Mouse (Mus musculus) ES-E14 (cell line): Measurements from ENCODE around the gene Gm49345. TPM values are rescaled to one million over a fixed set of nuclear protein-coding genes. Genes with fewer than 3 reads are reported as not detected.
A peak's percentile ranks its signal among the peaks of the same experiment; 100 is the strongest.

Experiments
- DNase-seq: peaks from one replicate; pipeline ENCODE4 v3.0.0-alpha.2; 2013; ENCODE audit warnings: low read depth, low spot score
- H3K27ac ChIP-seq: 2 replicates; pipeline ENCODE4 v1.5.1; 2012; ENCODE audit warnings: low read depth, mild to moderate bottlenecking, low read length, moderate library complexity, mixed read lengths; ENCODE audit not compliant: poor library complexity, insufficient read depth, severe bottlenecking
- H3K36me3 ChIP-seq: 2 replicates; pipeline ENCODE4 v1.6.1; 2012; ENCODE audit warnings: mild to moderate bottlenecking, low read length, moderate library complexity, mixed read lengths; ENCODE audit not compliant: control insufficient read depth, poor library complexity, insufficient read depth, severe bottlenecking
- H3K4me1 ChIP-seq, 2 experiments: fragments of 150-350 bp in 1 of 2; sonication (generic) in 1 of 2; 2 replicates each; pipeline ENCODE4 v1.6.1; 2012; ENCODE audit warnings: low read length in 2 of 2, mild to moderate bottlenecking in 1 of 2, mixed read lengths in 1 of 2; ENCODE audit not compliant: control insufficient read depth in 2 of 2, insufficient read depth in 2 of 2, poor library complexity in 1 of 2
- H3K4me3 ChIP-seq, 2 experiments: fragments of 150-350 bp in 1 of 2; sonication (generic) in 1 of 2; 2 replicates each; pipeline ENCODE4 v1.5.1; 2012; ENCODE audit warnings: low read length in 2 of 2, low read depth in 1 of 2, mild to moderate bottlenecking in 1 of 2, mixed read lengths in 1 of 2; ENCODE audit not compliant: insufficient read depth in 1 of 2, poor library complexity in 1 of 2, severe bottlenecking in 1 of 2
- H3K9ac ChIP-seq: 2 replicates; pipeline ENCODE4 v1.6.1; 2012; ENCODE audit warnings: low read depth, mild to moderate bottlenecking, low read length, mixed read lengths; ENCODE audit not compliant: poor library complexity, insufficient read depth, severe bottlenecking
- H3K9me3 ChIP-seq: fragments of 150-350 bp; sonication (generic); 2 replicates; pipeline ENCODE4 v1.6.1; 2012; ENCODE audit warnings: low read depth, mild to moderate bottlenecking, low read length; ENCODE audit not compliant: control insufficient read depth, insufficient read depth
- CHD2 ChIP-seq: IDR thresholded peaks from 2 replicates; pipeline ENCODE4 v1.6.1; 2014; ENCODE audit warnings: mild to moderate bottlenecking, low read depth, low read length, inconsistent platforms
- HCFC1 ChIP-seq: IDR thresholded peaks from 2 replicates; pipeline ENCODE4 v1.6.1; 2012; ENCODE audit warnings: low read length, inconsistent platforms, borderline replicate concordance; ENCODE audit not compliant: insufficient read depth
- MAFK ChIP-seq: IDR thresholded peaks from 2 replicates; pipeline ENCODE4 v1.6.1; 2014; ENCODE audit warnings: mild to moderate bottlenecking, low read depth, low read length, inconsistent platforms; ENCODE audit not compliant: insufficient read depth
- ZC3H11A ChIP-seq: IDR thresholded peaks from 2 replicates; pipeline ENCODE4 v1.6.1; 2012; ENCODE audit warnings: low read depth, mild to moderate bottlenecking, inconsistent platforms, low read length, borderline replicate concordance
- ZNF384 ChIP-seq: IDR thresholded peaks from 2 replicates; pipeline ENCODE4 v1.6.1; 2012; ENCODE audit warnings: low read depth, low read length, inconsistent platforms
- in situ Hi-C, 2 experiments: fragments of 600-800 bp; cut with MboI; formaldehyde crosslinking; loops; one replicate each; pipeline ENCODE4 v1.15.1; 2025; ENCODE audit warnings: low sequenced_read_pairs in 2 of 2, inconsistent platforms in 1 of 2; ENCODE audit not compliant: unreplicated experiment in 2 of 2
- total RNA-seq: library from RNA; depleted of rRNA; stranded (reverse); fragments of 300-350 nt; gene quantifications from 2 replicates; pipeline ENCODE4 v1.2.3, GENCODE M21; 2012; rRNA removed

The Gm49345 gene
- total RNA-seq, 1 experiment: 4.2 TPM

GRCm38 (mm10) chr13:67572591-67573189, 64.9 kb downstream of the Gm49345 start:
- H3K4me3 ChIP-seq: no peak overlapping the region
- no peak overlapping the region for H3K9ac ChIP-seq
- H3K4me1 ChIP-seq: no peaks in the 10 kb centered on the region
- no peak overlapping the region for H3K27ac ChIP-seq
- in situ Hi-C loops: no loop called here
- DNase-seq: no peak
- H3K36me3 ChIP-seq: no peaks in the 10 kb centered on the region
- no peak for TF ChIP-seq MAFK
- no peak for TF ChIP-seq HCFC1
- TF ChIP-seq ZC3H11A: no peak
- no peak for TF ChIP-seq ZNF384
- TF ChIP-seq CHD2: no peak
- H3K9me3 ChIP-seq: no peaks in the 10 kb centered on the region

- Histone ChIP-seq H3K4me1 (no peaks in the 10 kb centered on the region; a peak in 1 of 4 replicates), H3K36me3 (no peaks in the 10 kb centered on the region), H3K9me3 (no peaks in the 10 kb centered on the region), H3K27ac (0 out of 2 replicates have a peak within 1 kb of the TSS, but pooled peaks have one; percentile 61), H3K9ac (peak within 1 kb of the TSS; percentile 90), H3K4me3 (peak within 1 kb of the TSS; percentile 85 to 96)
- no peak for DNase-seq
- in situ Hi-C loops: no loop called here
- TF ChIP-seq MAFK: no peak
- no peak for TF ChIP-seq ZC3H11A
- TF ChIP-seq HCFC1: no peak
- no peak for TF ChIP-seq ZNF384
- TF ChIP-seq CHD2: no peak
Measured at GRCm38 (mm10) chr13:67553730-67554129, 83.8 kb downstream of the Gm49345 start, which contains the start of gene Zfp748. Gene Zfp748 (minus strand): TSS chr13:67553830.

- no peak for TF ChIP-seq ZNF384
- peak; percentile 91 for TF ChIP-seq HCFC1
- 0 out of 2 replicates have a peak, but pooled peaks have one; percentile 13 for TF ChIP-seq MAFK
- no peaks in the 10 kb centered on the region for H3K9me3 ChIP-seq
- H3K4me3 ChIP-seq: peak overlapping the region; percentile 85 to 96
- 0 out of 2 replicates have a peak overlapping the region, but pooled peaks have one; percentile 61 for H3K27ac ChIP-seq
- H3K4me1 ChIP-seq: no peaks in the 10 kb centered on the region; a peak in 1 of 4 replicates
- H3K9ac ChIP-seq: peak overlapping the region; percentile 90
- in situ Hi-C loops: no loop called here
- peak; percentile 86 for DNase-seq
- H3K36me3 ChIP-seq: no peaks in the 10 kb centered on the region
Measured at GRCm38 (mm10) chr13:67552505-67553346, 84.8 kb downstream of the Gm49345 start.

- in situ Hi-C loops: no loop called here
- H3K36me3 ChIP-seq: peaks cover 2% of the 10 kb centered on the region; the same call in 1 of the 2 replicates
Measured at GRCm38 (mm10) chr13:67545941-67546340, 91.6 kb downstream of the Gm49345 start.

More at GRCm38 (mm10) chr13:67545941-67546340, 91.6 kb downstream of the Gm49345 start:
- no peak overlapping the region for H3K4me3 ChIP-seq
- no peak overlapping the region for H3K27ac ChIP-seq
- H3K9me3 ChIP-seq: no peaks in the 10 kb centered on the region
- no peak for DNase-seq
- H3K9ac ChIP-seq: no peak overlapping the region
- H3K4me1 ChIP-seq: peaks cover 0 to 4% of the 10 kb centered on the region in 2 experiments; a peak in 2 of 4 replicates
- TF ChIP-seq ZNF384: no peak
- no peak for TF ChIP-seq ZC3H11A
- no peak for TF ChIP-seq HCFC1
- TF ChIP-seq MAFK: no peak
- TF ChIP-seq CHD2: no peak

Other genes starting within 250 kb of the Gm49345 start
- 4.3 and 10.1 TPM in 2 replicates for gene Zfp429, start 237.9 kb downstream of the Gm49345 start, total RNA-seq
- gene Zfp459, start 216.4 kb downstream of the Gm49345 start, total RNA-seq: 15.7 and 25.5 TPM in 2 replicates
- 11.5 and 16.8 TPM in 2 replicates for gene Zfp874a, start 186.1 kb downstream of the Gm49345 start, total RNA-seq
- gene Zfp874b, start 153.5 kb downstream of the Gm49345 start, total RNA-seq: 6.3 and 12.1 TPM in 2 replicates
- gene Zfp58, start 137.2 kb downstream of the Gm49345 start, total RNA-seq: 4.2 and 5.4 TPM in 2 replicates
- 0.18 TPM in 1 of 2 replicates, not detected in the other for gene Gm26965, start 111.6 kb downstream of the Gm49345 start, total RNA-seq
- 12.6 and 14.6 TPM in 2 replicates for gene Zfp87, start 111.6 kb downstream of the Gm49345 start, total RNA-seq
- 7.1 and 8.7 TPM in 2 replicates for gene Zfp748, start 83.9 kb downstream of the Gm49345 start, total RNA-seq
- 23.2 and 25.1 TPM in 2 replicates for gene Zfp729b, start 28.1 kb downstream of the Gm49345 start, total RNA-seq
- 6.4 and 6.8 TPM in 2 replicates for gene Zfp729a, start within 50 bp of the Gm49345 start, total RNA-seq
- gene Zfp738, start 49.3 kb upstream of the Gm49345 start, total RNA-seq: 12.8 and 16.6 TPM in 2 replicates
- 19.2 and 22.9 TPM in 2 replicates for gene Zfp65, start 91.4 kb upstream of the Gm49345 start, total RNA-seq
- gene Zfp85, start 117.5 kb upstream of the Gm49345 start, total RNA-seq: 1.7 and 2.7 TPM in 2 replicates
- 6.1 and 6.4 TPM in 2 replicates for gene Zfp493, start 141.9 kb upstream of the Gm49345 start, total RNA-seq
- gene Zfp273, start 176.0 kb upstream of the Gm49345 start, total RNA-seq: 3.2 and 3.3 TPM in 2 replicates
- gene Gm10037, start 193.3 kb upstream of the Gm49345 start, total RNA-seq: 2.4 and 5.3 TPM in 2 replicates
- 0.48 TPM in 1 of 2 replicates, not detected in the other for gene BC048507, start 225.6 kb upstream of the Gm49345 start, total RNA-seq